Mouse (Mus musculus) olfactory bulb, adult 2 months (tissue): ENCODE measurements at regions not wholly inside any gene's neighbourhood (a gene's known extent, or its start where the extent isn't known, plus 50 kb on each side); places are given as distances from the start of the nearest gene placed in this dataset.

ENCODE experiments used
- CTCF ChIP-seq: fragments of 200-500 bp; IDR thresholded peaks from 2 replicates; pipeline ENCODE4 v1.5.1; 2012; ENCODE audit warnings: low read depth, mild to moderate bottlenecking, low read length, moderate library complexity; ENCODE audit not compliant: insufficient read depth
- POLR2A ChIP-seq: fragments of 200-500 bp; IDR thresholded peaks from 2 replicates; pipeline ENCODE4 v1.6.1; 2012; ENCODE audit warnings: mild to moderate bottlenecking, low read depth, low read length, moderate library complexity; ENCODE audit not compliant: insufficient read depth

- TF ChIP-seq CTCF (no peak), POLR2A (no peak)
Measured at GRCm38 (mm10) chr6:31037801-31038395, 79.0 kb upstream of the Klf14 start.
